Mouse (Mus musculus) gonadal fat pad, adult 2 months (tissue): ENCODE results near the gene Zswim7. TPM values are rescaled to one million over a fixed set of nuclear protein-coding genes. Genes with fewer than 3 reads are reported as not detected.

Experiments
- DNase-seq: peaks from one replicate; pipeline ENCODE4 v3.0.0-alpha.2; 2012; ENCODE audit warnings: low read depth
- polyA plus RNA-seq: library from polyadenylated mRNA; depleted of rRNA; stranded (reverse); fragments of >200 nt; gene quantifications from 2 replicates; pipeline ENCODE4 v1.2.3, GENCODE M21; 2012; rRNA removed

Gene Zswim7
- polyA plus RNA-seq, 1 experiment = 13.9 TPM

GRCm38 (mm10) chr11:62253380-62253779, 27.8 kb downstream of the Zswim7 start:
- no peak for DNase-seq

GRCm38 (mm10) chr11:62251047-62251446, 30.1 kb downstream of the Zswim7 start:
- DNase-seq = no peak

DNA sequence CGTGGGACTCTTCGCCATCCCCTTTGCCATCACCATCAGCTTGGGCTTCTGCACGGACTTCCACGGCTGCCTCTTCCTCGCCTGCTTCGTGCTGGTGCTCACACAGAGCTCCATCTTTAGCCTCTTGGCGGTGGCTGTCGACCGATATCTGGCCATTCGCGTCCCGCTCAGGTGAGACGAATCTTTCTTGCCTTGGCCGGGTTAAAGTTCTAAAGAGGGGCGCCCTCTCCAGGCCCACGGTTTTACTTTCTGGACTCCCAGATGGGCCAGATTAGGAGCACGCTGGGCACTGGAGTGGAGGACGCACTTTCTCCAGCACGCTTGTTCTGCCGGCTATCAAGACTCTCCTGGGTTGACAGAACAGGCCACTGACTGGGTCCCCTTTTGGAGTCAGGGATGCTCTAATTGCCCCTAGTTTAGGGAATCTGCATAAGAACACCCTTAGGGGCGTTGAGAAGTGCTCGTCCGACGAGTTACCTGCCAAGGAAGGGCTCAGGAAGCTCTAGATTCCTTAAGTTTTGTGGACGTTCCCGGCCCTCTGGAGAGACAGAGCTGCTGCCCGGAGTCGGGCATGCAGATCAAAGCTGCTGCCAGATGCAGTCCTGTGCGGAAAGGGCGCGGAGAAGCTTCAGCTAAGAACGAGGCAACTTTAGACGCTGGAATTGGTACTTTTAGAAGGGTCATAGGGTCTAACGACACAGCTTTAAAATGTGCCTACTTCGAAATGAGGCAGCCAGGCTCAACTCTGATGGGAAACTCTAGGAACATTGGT, 31.7 kb downstream of the Zswim7 start:
- no peak for DNase-seq

- DNase-seq = no peak
Observed at GRCm38 (mm10) chr11:62248401-62249244, 32.6 kb downstream of the Zswim7 start, which contains the start of gene Adora2b. Gene Adora2b (plus strand): TSS chr11:62248984.

DNA sequence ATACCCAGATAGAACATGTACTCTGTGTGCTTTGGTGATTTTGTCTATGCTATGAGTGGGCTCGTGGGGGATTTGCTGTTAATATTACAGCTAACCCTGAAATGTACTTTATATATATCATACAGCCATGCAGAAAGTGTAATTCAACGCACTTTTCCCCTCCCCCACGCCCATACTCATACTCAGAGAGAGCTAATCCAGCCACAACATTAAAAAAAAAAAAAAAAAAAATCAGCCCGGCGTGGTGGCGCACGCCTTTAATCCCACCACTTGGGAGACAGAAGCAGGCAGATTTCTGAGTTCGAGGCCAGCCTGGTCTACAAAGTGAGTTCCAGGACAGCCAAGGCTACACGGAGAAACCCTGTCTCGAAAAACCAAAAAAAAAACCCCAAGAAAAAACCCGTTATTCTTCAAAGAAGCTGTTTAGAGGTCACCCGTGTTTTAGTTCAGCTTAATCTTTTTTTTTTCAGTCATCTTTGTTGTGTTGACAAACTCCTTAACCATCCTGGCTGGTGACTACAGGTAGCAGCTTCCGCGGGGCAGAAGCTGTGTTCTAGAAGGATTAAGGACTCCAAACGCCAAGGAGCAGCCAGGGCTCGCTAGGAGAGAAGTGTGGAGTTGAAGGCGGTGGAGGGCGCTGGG, 33.3 kb downstream of the Zswim7 start:
- DNase-seq = no peak

DNA sequence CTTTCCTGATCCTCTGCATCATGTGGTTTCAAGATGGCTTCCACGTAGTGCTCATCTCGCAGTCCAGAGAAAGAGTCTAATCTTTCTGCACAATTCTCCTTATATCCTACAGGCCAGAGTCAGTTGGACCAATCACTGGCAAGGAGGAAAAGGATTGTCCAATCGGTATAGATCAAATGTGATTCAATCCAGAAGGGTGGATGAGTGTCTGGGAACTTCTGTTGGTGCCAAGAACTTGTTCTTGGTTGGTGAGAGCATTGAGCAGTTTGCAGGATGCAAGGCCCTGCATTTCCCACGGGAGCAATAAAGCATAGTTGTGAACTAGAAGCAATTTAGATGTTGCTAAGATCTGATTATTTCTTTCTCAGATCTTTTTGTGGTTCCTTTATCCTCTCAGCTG, 36.7 kb downstream of the Zswim7 start:
- no peak for DNase-seq

GRCm38 (mm10) chr11:62243871-62244270, 37.3 kb downstream of the Zswim7 start:
- no peak for DNase-seq

- no peak for DNase-seq
Observed at GRCm38 (mm10) chr11:62240631-62241261, 40.4 kb downstream of the Zswim7 start.

- no peak for DNase-seq
Observed at GRCm38 (mm10) chr11:62224797-62225196, 56.4 kb downstream of the Zswim7 start.

DNA sequence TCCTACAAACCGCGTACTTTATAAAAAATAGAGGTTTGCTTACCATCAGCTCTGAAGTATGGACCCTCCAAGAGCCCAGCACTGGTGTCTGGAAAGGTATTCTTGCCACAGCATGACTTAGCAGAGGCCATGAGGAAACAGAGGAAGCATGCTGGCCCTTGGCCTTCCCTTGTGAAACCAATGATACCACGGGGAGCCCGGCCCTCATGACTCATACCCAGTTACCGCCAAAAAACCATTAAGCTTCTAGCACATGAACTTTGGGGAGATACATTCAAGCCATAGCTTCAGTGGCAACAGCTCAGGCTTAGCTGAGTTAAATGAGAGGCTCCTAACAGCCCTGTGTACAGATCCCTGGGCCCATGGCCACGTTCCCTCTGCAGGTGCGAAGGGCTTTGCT, 57.2 kb downstream of the Zswim7 start:
- no peak for DNase-seq

- no peak for DNase-seq
Observed at GRCm38 (mm10) chr11:62223416-62223815, 57.8 kb downstream of the Zswim7 start.

GRCm38 (mm10) chr11:62220756-62221510, 60.2 kb downstream of the Zswim7 start:
- no peak for DNase-seq

DNA sequence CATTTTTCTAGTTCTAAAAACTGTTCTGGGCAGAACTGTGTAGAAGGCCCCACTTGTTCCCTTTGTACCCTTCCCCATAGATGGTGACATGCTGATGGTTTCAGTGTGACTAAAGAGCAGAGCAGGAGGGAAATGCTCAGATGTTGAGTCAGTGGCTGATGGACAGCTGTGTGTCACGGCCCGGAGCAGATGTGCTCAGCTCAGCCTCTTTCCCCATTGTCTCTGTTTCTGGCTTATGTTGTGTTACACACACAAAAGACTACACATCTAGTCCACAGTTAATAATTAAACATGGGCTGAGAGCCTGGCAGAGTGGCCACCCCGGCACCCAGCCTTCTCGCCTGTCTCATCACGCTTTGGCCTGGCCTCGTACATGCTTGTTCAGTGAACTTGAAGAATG, 63.4 kb downstream of the Zswim7 start:
- no peak for DNase-seq

Other genes starting within 250 kb of the Zswim7 start
- gene Adora2b, start 32.4 kb downstream of the Zswim7 start, polyA plus RNA-seq = 2.0 and 4.3 TPM in 2 replicates
- 8.9 and 9.4 TPM in 2 replicates for gene Ttc19, start 98 bp upstream of the Zswim7 start, polyA plus RNA-seq
- gene Pigl, start 177.1 kb upstream of the Zswim7 start, polyA plus RNA-seq = 8.5 and 10.0 TPM in 2 replicates
- gene Ncor1, start 177.2 kb upstream of the Zswim7 start, polyA plus RNA-seq = 96.8 and 110 TPM in 2 replicates